Mouse (Mus musculus): ENCODE results near the gene Ucp1. TPM values are rescaled to one million over a fixed set of nuclear protein-coding genes. Genes with fewer than 3 reads are reported as not detected.
"Not testable (repeated sequence)": the region's sequence is repeated elsewhere in the genome, so short reads cannot be mapped to it uniquely, and the experiment has no call there.

Gene Ucp1
- polyA plus RNA-seq, 1 experiment from 2014 or later: not detected

GRCm38 (mm10) chr8:83309836-83310235, 19.7 kb downstream of the Ucp1 start:
- H3K9me3 ChIP-seq (ENCODE audit: control insufficient read depth, low read length): no peaks in the 10 kb centered on the region
- H3K27ac ChIP-seq (replicated peaks in 1 of 2; ENCODE audit: control insufficient read depth in 1 of 2, insufficient read depth in 1 of 2, low read depth in 2 of 2, low read length in 2 of 2): no peak overlapping the region
- H3K27me3 ChIP-seq (ENCODE audit: control insufficient read depth, insufficient read depth, low read length): no peaks in the 10 kb centered on the region
- no peak overlapping the region for H3K9ac ChIP-seq (ENCODE audit: low read length)
- no peak overlapping the region for H3K4me2 ChIP-seq (ENCODE audit: low read length)
- H3K4me1 ChIP-seq (ENCODE audit: control insufficient read depth in 2 of 2, insufficient read depth in 2 of 2, low read length in 2 of 2): no peaks in the 10 kb centered on the region
- H3K36me3 ChIP-seq (ENCODE audit: control insufficient read depth, insufficient read depth, low read length): peaks cover 16% of the 10 kb centered on the region
- H3K4me3 ChIP-seq (ENCODE audit: control insufficient read depth in 1 of 2, insufficient read depth in 1 of 2, low read depth in 1 of 2, low read length in 2 of 2): no peak overlapping the region
- 89% methylated on average over 6 of the region's 6 CpGs for WGBS
- ATAC-seq (ENCODE audit: insufficient number of reproducible peaks, insufficient read depth, low FRiP score, low read depth): no peak

GRCm38 (mm10) chr8:83315084-83315483, 24.9 kb downstream of the Ucp1 start:
- not testable (repeated sequence) for H3K9me3 ChIP-seq (ENCODE audit: control insufficient read depth, low read length); H3K4me2 ChIP-seq (ENCODE audit: low read length); H3K4me3 ChIP-seq (ENCODE audit: control insufficient read depth in 1 of 2, insufficient read depth in 1 of 2, low read depth in 1 of 2, low read length in 2 of 2); H3K27me3 ChIP-seq (ENCODE audit: control insufficient read depth, insufficient read depth, low read length); H3K4me1 ChIP-seq (ENCODE audit: control insufficient read depth in 2 of 2, insufficient read depth in 2 of 2, low read length in 2 of 2); H3K27ac ChIP-seq (replicated peaks in 1 of 2; ENCODE audit: control insufficient read depth in 1 of 2, insufficient read depth in 1 of 2, low read depth in 2 of 2, low read length in 2 of 2); ATAC-seq (ENCODE audit: insufficient number of reproducible peaks, insufficient read depth, low FRiP score, low read depth); H3K9ac ChIP-seq (ENCODE audit: low read length)
- 81% methylated on average over 4 of the region's 4 CpGs for WGBS
- H3K36me3 ChIP-seq (ENCODE audit: control insufficient read depth, insufficient read depth, low read length): peaks cover 54% of the 10 kb centered on the region

GRCm38 (mm10) chr8:83315691-83316090, 25.5 kb downstream of the Ucp1 start:
- peaks cover 59% of the 10 kb centered on the region for H3K36me3 ChIP-seq (ENCODE audit: control insufficient read depth, insufficient read depth, low read length)
- no peaks in the 10 kb centered on the region for H3K27me3 ChIP-seq (ENCODE audit: control insufficient read depth, insufficient read depth, low read length)
- H3K9ac ChIP-seq (ENCODE audit: low read length): no peak overlapping the region
- no peak overlapping the region for H3K27ac ChIP-seq (replicated peaks in 1 of 2; ENCODE audit: control insufficient read depth in 1 of 2, insufficient read depth in 1 of 2, low read depth in 2 of 2, low read length in 2 of 2)
- no peak overlapping the region for H3K4me3 ChIP-seq (ENCODE audit: control insufficient read depth in 1 of 2, insufficient read depth in 1 of 2, low read depth in 1 of 2, low read length in 2 of 2)
- WGBS: 78% methylated on average over 2 of the region's 2 CpGs
- no peaks in the 10 kb centered on the region for H3K4me1 ChIP-seq (ENCODE audit: control insufficient read depth in 2 of 2, insufficient read depth in 2 of 2, low read length in 2 of 2)
- H3K9me3 ChIP-seq (ENCODE audit: control insufficient read depth, low read length): no peaks in the 10 kb centered on the region
- no peak for ATAC-seq (ENCODE audit: insufficient number of reproducible peaks, insufficient read depth, low FRiP score, low read depth)
- no peak overlapping the region for H3K4me2 ChIP-seq (ENCODE audit: low read length)

GRCm38 (mm10) chr8:83320543-83320942, 30.4 kb downstream of the Ucp1 start:
- Histone ChIP-seq H3K4me3 (ENCODE audit: control insufficient read depth in 1 of 2, insufficient read depth in 1 of 2, low read depth in 1 of 2, low read length in 2 of 2) (no peak overlapping the region), H3K4me2 (ENCODE audit: low read length) (no peak overlapping the region), H3K9ac (ENCODE audit: low read length) (no peak overlapping the region), H3K27me3 (ENCODE audit: control insufficient read depth, insufficient read depth, low read length) (no peaks in the 10 kb centered on the region), H3K4me1 (ENCODE audit: control insufficient read depth in 2 of 2, insufficient read depth in 2 of 2, low read length in 2 of 2) (no peaks in the 10 kb centered on the region), H3K27ac (replicated peaks in 1 of 2; ENCODE audit: control insufficient read depth in 1 of 2, insufficient read depth in 1 of 2, low read depth in 2 of 2, low read length in 2 of 2) (no peak overlapping the region), H3K36me3 (ENCODE audit: control insufficient read depth, insufficient read depth, low read length) (peaks cover 50% of the 10 kb centered on the region), H3K9me3 (ENCODE audit: control insufficient read depth, low read length) (no peaks in the 10 kb centered on the region)
- ATAC-seq (ENCODE audit: insufficient number of reproducible peaks, insufficient read depth, low FRiP score, low read depth): no peak
- WGBS: 71% methylated on average over 3 of the region's 3 CpGs

GRCm38 (mm10) chr8:83322374-83322773, 32.2 kb downstream of the Ucp1 start:
- Histone ChIP-seq H3K4me3 (ENCODE audit: control insufficient read depth in 1 of 2, insufficient read depth in 1 of 2, low read depth in 1 of 2, low read length in 2 of 2) (no peak overlapping the region), H3K9ac (ENCODE audit: low read length) (no peak overlapping the region), H3K27ac (replicated peaks in 1 of 2; ENCODE audit: control insufficient read depth in 1 of 2, insufficient read depth in 1 of 2, low read depth in 2 of 2, low read length in 2 of 2) (no peak overlapping the region), H3K36me3 (ENCODE audit: control insufficient read depth, insufficient read depth, low read length) (peaks cover 39% of the 10 kb centered on the region), H3K4me1 (ENCODE audit: control insufficient read depth in 2 of 2, insufficient read depth in 2 of 2, low read length in 2 of 2) (no peaks in the 10 kb centered on the region), H3K9me3 (ENCODE audit: control insufficient read depth, low read length) (no peaks in the 10 kb centered on the region), H3K27me3 (ENCODE audit: control insufficient read depth, insufficient read depth, low read length) (no peaks in the 10 kb centered on the region), H3K4me2 (ENCODE audit: low read length) (no peak overlapping the region)
- ATAC-seq (ENCODE audit: insufficient number of reproducible peaks, insufficient read depth, low FRiP score, low read depth): no peak
- 73% methylated on average over 6 of the region's 6 CpGs for WGBS

- Histone ChIP-seq H3K9ac (ENCODE audit: low read length) (no peak overlapping the region), H3K27me3 (ENCODE audit: control insufficient read depth, insufficient read depth, low read length) (no peaks in the 10 kb centered on the region), H3K27ac (replicated peaks in 1 of 2; ENCODE audit: control insufficient read depth in 1 of 2, insufficient read depth in 1 of 2, low read depth in 2 of 2, low read length in 2 of 2) (no peak overlapping the region), H3K4me2 (ENCODE audit: low read length) (no peak overlapping the region), H3K4me3 (ENCODE audit: control insufficient read depth in 1 of 2, insufficient read depth in 1 of 2, low read depth in 1 of 2, low read length in 2 of 2) (no peak overlapping the region), H3K36me3 (ENCODE audit: control insufficient read depth, insufficient read depth, low read length) (peaks cover 40% of the 10 kb centered on the region), H3K9me3 (ENCODE audit: control insufficient read depth, low read length) (no peaks in the 10 kb centered on the region), H3K4me1 (ENCODE audit: control insufficient read depth in 2 of 2, insufficient read depth in 2 of 2, low read length in 2 of 2) (no peaks in the 10 kb centered on the region)
- no peak for ATAC-seq (ENCODE audit: insufficient number of reproducible peaks, insufficient read depth, low FRiP score, low read depth)
- 64% methylated on average over 2 of the region's 2 CpGs for WGBS
Observed at GRCm38 (mm10) chr8:83323056-83323455, 32.9 kb downstream of the Ucp1 start.

- Histone ChIP-seq H3K4me2 (ENCODE audit: low read length) (no peak overlapping the region), H3K9me3 (ENCODE audit: control insufficient read depth, low read length) (no peaks in the 10 kb centered on the region), H3K4me3 (ENCODE audit: control insufficient read depth in 1 of 2, insufficient read depth in 1 of 2, low read depth in 1 of 2, low read length in 2 of 2) (no peak overlapping the region), H3K9ac (ENCODE audit: low read length) (no peak overlapping the region), H3K4me1 (ENCODE audit: control insufficient read depth in 2 of 2, insufficient read depth in 2 of 2, low read length in 2 of 2) (no peaks in the 10 kb centered on the region; a peak in 1 of 4 replicates), H3K36me3 (ENCODE audit: control insufficient read depth, insufficient read depth, low read length) (peaks cover 21% of the 10 kb centered on the region), H3K27ac (replicated peaks in 1 of 2; ENCODE audit: control insufficient read depth in 1 of 2, insufficient read depth in 1 of 2, low read depth in 2 of 2, low read length in 2 of 2) (no peak overlapping the region), H3K27me3 (ENCODE audit: control insufficient read depth, insufficient read depth, low read length) (no peaks in the 10 kb centered on the region)
- WGBS: 82% methylated on average over 5 of the region's 5 CpGs
- ATAC-seq (ENCODE audit: insufficient number of reproducible peaks, insufficient read depth, low FRiP score, low read depth): no peak
Observed at GRCm38 (mm10) chr8:83327889-83328288, 37.7 kb downstream of the Ucp1 start.

- ATAC-seq (ENCODE audit: insufficient number of reproducible peaks, insufficient read depth, low FRiP score, low read depth): no peak
- 9% methylated on average over 7 of the region's 7 CpGs for WGBS
- peaks cover 18% of the 10 kb centered on the region for H3K36me3 ChIP-seq (ENCODE audit: control insufficient read depth, insufficient read depth, low read length)
- peak overlapping the region; percentile 82 to 93 for H3K4me3 ChIP-seq (ENCODE audit: control insufficient read depth in 1 of 2, insufficient read depth in 1 of 2, low read depth in 1 of 2, low read length in 2 of 2)
- H3K4me1 ChIP-seq (ENCODE audit: control insufficient read depth in 2 of 2, insufficient read depth in 2 of 2, low read length in 2 of 2): no peaks in the 10 kb centered on the region; a peak in 1 of 4 replicates
- H3K9me3 ChIP-seq (ENCODE audit: control insufficient read depth, low read length): no peaks in the 10 kb centered on the region
- H3K9ac ChIP-seq (ENCODE audit: low read length): peak overlapping the region; percentile 89
- H3K4me2 ChIP-seq (ENCODE audit: low read length): peak overlapping the region; percentile 98
- peak overlapping the region in 1 of 2 experiments; percentile 48; a peak in 2 of 4 replicates for H3K27ac ChIP-seq (replicated peaks in 1 of 2; ENCODE audit: control insufficient read depth in 1 of 2, insufficient read depth in 1 of 2, low read depth in 2 of 2, low read length in 2 of 2)
- no peaks in the 10 kb centered on the region for H3K27me3 ChIP-seq (ENCODE audit: control insufficient read depth, insufficient read depth, low read length)
Observed at GRCm38 (mm10) chr8:83331567-83331898, 41.4 kb downstream of the Ucp1 start.
